Mouse (Mus musculus) urinary bladder, postnatal 25 days (tissue): Measurements from ENCODE around the gene Zfp592.
"Not testable (repeated sequence)": the region's sequence is repeated elsewhere in the genome, so short reads cannot be mapped to it uniquely, and the experiment has no call there.

Experiments
- DNase-seq: peaks from one replicate; pipeline ENCODE4 v3.0.0; 2022; ENCODE audit warnings: low spot score

Zfp592 gene

DNA sequence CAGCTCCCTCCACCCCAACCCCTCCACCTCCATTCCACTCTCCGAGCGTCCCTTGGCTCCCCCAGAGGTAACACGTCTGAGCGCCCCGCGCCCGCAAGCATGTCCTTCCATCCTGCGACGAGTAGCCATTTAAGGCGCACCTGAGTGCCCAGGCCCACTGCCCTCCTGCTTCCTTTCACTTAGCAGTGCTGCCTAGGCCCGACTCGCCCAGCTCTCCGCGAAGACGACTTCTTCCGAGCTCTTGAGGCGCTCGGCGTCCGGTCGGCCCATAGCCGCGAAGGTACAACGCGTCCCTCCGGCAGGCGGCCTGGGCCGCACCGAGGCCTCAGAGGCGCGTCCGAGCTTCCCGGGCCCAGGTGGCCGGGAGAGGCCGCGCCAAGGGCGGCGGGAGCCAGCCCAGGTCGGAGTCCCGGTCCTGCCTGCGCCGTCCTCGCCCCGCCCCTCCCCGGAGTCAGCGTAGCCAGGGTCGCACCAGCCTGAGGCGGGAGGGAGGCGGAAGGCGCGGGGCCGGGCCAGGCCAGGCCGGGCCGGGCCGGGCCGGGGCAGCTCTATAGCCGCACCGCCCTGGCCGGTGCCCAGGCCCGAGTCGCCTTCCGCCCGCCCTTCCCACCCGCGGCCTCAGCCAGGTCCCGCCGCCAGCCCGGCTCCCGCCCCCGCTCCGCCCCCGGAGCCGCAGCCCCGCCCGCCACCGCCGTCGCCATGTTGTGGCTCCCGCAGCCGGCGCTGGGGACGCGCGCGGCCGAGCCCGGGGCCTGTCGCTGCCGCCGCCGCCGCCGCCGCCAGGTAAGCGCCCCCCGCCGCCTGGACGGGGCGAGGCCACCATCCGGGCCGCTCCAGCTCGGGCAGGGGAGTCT is at the start of gene Zfp592:
Zfp592 (plus strand) TSS at position 702 of the 854 bp plus-strand sequence.
- DNase-seq = peak; percentile 82

DNA sequence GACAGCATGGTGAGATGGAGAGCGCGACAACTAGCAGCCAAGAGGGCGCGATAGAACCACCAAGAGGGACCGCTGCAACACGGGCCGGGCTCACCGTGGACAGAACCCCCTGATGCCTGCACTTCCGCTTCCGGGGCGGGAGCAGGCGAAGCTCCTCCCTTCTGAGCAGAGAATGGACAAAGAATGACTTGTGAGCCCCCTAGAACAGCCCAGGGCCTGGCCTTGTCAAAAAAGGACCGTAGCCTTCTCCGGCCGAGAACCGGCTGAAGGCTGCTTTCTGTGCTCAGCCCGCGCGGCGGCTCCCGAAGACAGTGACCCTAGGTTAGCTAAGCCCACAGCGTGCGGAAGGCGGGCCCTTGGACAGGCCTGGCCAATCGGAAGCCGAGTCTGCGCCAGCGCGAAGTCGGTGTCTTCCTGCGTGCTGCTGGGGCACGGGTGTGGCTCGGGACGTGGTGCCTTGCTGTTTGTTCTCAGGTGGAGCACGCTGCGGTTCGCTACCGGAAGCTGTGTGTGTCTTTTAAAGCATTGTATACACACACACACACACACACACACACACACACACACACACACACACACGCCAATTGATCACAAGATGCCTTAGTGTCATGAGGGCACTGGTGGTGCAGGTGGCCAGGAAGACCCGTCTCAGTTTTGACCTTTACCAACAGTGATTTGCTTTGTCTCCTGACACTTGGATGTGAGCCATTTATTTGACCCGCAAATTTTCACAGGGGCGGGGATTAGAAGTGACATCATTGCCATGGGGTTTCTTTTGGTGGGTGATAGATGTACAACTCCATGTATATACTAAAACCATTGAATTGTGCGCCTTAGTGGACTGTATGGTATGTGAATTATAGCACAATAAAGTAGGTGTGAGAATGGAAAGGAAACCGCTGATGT is 45.8 kb upstream of the Zfp592 start, which contains the start of gene Sec11a:
Sec11a (minus strand) TSS at position 336 of the 906 bp plus-strand sequence.
- DNase-seq = peak; percentile 91

DNA sequence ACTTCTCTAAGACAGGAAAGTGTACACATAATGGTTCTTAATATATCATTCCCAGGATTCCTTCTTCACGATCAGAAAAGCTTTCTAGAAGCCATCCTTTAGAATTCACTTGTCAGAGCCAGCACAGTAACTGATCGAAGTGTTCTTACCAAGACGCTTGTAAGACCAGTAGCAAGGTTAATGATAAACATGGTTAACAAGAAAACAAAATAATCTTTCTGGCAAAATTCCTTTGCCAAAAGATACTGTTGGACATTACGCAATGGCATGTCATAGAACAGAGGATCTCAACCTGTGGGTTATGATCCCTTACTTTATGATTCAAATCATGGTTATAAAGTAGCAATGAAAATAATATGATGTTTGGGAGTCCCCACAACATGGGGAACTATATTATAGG is 42.0 kb upstream of the Zfp592 start:
- DNase-seq = no peak

DNA sequence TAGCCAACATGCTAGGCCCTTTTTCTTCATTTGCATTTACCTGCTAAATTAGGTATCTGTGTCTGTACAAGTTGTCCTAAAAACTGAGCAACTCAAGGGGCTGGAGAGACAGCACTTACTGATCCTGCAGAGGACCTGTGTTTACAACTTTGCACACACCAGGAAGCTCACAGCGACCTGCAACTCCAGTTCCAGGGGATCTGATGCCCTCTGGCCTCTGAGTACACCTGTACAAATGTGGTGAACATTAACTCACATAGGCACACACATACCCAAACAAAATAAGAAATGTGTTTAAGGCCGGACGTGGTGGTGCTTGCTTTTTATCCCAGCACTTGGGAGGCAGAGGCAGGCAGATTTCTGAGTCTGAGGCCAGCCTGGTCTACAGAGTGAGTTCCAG is 41.3 kb upstream of the Zfp592 start:
- DNase-seq = no peak

DNA sequence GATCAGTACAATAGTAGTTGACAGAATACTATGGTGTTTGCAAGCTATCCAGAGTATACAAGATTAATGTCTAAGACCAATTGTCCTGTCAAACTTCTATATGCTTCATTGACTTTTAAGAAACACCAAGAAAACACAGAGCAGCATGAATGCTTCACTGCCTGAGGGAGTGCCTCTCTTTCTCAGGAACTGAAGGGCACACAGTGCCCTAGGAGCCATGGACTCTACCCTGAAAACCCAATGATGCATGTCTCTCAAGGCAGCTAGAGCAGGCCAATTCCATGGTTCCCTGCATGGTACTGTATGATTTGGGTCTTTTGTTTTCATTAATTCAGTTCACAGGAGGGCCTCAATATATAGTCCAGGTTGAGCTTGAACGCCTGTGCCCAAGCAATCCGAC is 39.2 kb upstream of the Zfp592 start:
- DNase-seq = no peak

DNA sequence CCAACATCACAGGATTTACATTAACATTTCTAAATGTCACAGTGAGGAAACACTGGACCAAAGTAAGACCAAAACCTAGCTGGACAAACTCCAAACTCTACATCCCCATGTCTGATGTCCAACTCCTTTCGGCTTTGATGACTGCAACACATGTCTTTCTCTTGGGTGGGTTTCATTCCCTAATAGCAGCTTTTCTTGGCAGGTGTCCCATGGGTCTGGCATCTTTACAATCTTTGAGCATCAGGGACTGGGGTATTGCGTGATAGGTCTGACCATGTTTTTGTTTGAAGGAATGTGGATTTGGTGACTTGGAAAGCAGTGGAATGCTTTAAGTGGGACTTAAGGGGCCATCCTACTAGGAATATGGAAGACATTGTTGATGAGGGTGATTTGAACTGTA is 36.6 kb upstream of the Zfp592 start:
- DNase-seq = no peak

DNA sequence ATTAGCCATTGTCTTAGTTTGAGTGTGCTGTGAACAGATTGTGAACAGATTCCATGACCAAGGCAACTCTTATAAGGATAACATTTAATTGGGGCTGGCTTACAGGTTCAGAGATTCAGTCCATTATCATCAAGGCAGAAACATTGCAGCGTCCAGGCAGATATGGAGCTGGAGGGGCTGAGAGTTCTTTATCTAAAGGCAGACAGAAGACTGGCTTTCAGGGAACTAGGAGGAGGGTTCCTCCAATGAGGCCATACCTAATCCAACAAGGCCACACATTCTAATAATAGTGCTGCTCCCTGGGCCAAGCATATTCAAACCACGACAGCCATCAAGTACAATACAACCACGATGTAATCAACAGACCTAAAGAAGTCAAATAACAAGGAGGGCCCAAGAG is 34.5 kb upstream of the Zfp592 start:
- no peak for DNase-seq

DNA sequence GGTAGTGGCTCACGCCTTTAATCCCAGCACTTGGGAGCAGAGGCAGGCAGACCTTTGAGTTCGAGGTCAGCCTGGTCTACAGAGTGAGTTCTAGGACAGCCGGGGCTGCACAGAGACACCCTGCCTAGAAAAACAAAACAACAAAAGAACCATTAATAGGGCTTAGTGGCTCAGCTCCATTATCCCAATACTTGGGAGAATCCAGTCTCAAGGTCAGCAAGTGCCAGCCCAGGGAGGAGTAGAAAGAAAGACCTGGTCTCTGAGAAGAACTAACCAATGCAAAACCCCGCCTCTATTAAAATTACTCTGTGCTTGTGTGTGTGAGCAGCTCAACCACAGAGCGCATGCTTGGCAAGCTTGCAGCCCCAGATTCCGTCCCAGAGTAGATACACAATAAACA is 30.7 kb upstream of the Zfp592 start:
- no peak for DNase-seq

DNA sequence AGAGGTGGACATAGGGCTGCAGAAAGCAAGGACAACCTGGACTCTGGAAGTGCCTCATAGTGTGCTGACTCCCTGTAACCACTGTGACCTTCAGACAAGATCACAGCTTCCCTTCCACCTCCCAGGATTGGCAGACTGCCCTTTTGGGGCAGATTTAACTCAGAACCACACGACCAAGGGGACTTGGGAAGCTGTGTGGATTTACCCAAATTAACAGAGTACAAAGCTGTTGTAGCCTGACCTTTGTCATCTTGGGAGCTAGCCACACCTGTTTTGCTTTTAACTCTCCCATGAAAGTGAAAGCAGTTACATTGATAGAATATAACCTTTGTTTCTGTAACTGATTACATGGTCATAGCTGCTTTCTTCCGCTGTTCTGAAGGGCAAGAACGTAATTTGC is 22.6 kb upstream of the Zfp592 start:
- no peak for DNase-seq

DNA sequence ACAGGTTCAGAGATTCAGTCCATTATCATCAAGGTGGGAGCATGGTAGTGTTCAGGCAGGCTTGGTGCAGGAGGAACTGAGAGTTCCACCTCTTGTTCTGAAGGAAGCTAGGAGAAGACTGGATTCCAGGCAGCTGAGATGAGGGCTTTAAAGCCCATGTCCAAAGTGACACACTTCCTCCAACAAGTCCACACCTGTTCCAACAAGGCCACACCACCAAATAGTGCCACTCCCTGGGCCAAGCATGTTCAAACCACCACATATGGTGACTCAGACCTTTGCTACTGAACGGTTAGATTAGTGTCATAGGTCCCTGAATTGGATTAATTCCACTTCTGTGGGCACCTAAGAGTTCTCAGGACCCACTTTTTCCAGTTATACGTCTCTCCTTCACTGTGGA is 22.1 kb upstream of the Zfp592 start:
- no peak for DNase-seq

DNA sequence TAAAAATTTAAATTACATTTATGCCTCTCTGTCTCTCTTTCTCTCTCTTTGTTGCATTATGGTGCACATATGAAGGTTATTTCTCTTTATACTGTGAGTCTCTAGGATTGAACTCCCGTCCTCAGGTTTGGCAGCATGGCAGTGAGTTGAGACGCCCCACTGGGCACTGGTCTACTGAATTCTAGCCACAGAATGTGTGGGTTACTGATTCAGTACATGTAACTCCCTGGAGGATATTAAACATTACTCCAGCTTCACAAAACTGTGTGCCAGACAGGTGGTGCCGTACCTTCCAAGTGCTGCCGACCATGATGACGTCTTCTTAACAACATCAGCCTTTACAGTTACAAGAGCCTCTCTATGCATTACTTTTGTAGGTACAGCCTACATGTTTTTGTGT is 21.4 kb upstream of the Zfp592 start:
- no peak for DNase-seq

DNA sequence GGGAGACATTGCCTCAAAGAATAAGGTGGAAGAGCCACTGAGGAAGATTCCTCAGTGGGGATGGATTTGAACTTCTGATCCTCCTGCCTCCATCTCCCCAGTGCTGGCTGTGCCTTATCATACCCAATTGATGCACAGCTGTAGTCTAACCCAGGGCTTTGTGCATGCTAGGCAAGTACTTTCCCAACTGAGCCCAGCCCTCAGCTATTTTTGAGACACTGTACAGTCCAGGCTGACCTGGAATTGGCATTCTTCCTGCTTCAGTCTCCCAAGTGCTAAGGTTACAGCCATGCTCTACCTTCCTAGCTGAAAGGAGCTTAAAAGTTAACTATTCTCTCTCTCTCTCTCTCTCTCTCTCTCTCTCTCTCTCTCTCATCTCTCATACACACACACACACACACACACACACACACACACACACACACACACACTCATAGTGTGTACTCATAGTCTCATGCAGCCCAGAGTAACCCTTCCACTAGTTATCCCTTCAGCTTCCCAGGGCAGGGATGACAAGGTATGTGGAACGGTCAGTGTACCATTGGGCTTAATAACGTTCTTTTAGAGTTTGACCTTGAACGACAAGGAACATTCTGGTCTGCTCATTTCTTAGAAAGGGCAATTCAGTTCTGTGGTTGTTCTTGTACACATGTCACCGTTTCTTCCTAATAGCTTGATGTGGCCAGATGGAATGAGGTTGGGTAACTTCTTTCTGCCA is 20.4 kb upstream of the Zfp592 start:
- not testable (repeated sequence) for DNase-seq

DNA sequence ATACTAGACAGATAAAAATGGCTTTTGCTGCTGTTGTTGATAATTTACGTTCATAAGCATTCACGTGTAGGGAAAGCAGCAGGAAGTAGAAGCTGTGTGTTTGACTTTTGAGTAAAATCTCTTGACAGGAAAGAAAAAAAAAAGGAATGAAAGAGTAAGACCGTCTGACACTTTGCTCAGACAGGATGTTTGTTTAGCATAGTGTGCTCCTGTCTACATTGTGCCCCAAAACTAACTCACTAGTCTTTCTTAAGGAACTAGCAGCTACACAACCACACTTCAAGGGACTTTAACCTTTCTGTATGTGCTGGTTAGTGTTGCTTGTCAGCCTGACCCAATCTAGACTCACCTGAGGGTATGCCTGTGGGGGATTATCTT is 19.9 kb upstream of the Zfp592 start:
- not testable (repeated sequence) for DNase-seq

DNA sequence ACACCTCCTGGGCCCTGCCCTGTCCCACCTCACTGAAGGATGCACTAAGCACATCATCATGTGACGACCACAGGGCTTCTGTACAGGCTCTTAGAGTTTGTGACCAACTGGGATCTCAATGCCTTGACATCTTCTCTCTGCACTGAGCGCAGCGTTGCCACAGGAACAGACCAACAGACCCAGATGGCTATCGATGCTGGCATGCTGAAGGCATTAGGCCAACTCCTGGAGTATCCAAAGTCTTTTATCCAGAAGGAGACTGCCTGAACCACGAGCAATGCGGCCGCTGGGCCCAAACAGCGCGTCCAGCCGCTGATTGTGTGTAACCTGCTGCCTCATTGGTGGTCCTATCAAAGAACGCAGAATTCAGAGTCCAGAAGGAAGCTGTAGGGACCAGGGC is 12.9 kb upstream of the Zfp592 start:
- DNase-seq = no peak

DNA sequence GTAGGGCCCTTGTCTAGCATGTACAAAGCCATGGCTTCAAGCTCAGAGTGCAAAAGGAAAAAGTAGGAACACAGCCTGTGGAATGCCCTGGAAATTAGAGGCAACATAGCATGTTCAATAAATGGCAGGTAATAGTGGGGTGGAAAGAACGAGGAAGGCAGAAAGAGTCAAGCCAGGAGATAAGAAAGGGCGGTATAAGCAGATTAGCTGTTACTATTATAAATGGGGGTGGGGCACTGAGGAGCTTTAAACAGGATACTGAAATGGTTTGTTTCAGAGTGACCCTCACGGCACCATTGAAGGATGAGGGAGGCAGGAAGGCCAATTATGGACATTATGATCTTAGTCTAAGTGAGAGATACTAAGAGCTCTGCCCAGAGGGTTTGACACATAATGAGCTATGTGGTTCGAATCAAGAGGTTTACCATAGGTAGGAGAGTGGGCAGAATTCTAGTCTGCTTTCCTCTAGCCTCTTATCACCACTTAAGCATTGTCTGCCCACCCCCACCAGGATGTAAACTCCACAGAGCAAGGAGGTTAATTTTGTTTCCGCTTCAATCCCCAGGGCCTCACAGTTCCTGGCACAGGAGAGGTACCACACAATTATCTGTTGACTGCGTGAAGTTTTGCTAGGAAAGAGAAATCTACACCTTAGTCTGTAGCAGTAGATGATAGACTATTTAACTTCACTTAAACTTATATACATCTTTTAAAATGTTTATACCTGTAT is 6.9 kb upstream of the Zfp592 start:
- no peak for DNase-seq

DNA sequence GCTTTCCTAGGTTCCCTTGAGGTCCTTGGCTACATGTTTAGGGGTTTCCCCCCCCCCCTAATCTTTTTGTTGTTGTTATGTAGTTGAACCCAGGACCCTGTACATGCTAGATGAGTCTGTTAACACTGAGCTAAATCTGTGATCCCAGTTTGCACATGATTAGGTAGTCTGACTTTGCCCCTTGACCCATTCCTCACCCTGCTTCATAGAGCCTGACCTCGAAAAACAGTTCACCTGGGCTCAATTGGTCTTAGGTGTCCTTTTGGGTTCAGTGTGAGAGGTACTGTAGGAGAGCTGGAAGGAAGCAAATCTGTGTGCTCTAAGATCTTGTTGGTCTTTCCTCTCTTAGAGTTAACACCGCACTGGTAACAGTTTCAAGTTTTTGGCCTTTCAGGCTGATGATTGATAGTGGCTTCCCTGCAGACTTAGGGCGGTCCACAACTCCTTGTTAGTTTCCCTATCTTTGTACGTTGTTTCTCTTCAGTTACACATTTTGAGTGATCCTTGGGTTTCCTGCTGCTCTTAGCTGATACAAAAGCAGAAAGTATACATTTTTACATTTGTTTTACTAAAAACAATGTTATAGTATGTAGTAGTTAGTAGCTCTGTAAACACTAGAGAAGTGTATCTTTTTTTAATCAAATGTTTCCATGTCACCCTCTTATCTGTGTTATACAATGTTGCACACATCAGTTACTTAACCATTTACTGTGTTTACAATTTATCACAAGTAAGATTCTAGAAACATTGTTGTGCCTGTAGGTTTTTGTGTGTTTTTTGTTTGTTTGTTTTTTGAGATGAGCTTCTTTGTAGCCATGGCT is 5.5 kb upstream of the Zfp592 start:
- DNase-seq = no peak

DNA sequence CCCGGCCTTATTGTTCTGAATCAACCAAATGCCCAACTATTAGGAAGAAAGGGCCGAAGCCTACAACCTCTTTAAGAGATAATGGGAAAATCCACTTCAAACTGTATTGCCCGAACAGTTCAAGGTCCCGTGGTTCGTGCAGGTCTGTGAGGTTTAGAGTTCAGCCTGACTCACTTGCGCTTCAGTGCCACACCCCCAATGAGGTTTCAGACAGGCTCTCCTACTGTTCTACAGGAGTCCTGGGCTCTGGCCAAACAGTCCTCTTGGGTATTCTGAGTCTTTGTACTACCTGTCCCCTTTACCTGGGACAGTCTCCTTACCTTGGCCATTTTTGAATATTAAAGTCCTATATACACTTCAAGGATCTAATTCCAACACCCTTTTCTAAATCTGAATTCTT is 3.2 kb upstream of the Zfp592 start:
- no peak for DNase-seq

DNA sequence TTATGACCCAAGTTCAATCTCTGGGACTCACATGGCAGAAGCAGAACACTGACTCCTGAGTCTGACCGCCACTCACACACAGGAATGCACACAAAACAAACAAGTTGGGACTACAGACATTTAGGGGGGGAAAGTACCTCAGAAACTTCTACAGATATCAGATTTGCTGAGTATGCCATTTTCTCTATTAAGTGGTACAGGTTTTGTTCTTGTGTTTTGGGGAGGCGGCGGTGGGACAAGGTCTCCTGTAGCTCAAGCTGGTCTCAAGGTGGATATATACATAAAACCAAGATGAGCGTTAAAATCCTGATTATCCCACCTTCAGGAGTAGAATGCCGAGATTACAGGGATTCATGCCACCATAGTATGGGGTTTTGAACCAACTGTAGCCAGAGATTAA is 1.9 kb upstream of the Zfp592 start:
- no peak for DNase-seq

DNA sequence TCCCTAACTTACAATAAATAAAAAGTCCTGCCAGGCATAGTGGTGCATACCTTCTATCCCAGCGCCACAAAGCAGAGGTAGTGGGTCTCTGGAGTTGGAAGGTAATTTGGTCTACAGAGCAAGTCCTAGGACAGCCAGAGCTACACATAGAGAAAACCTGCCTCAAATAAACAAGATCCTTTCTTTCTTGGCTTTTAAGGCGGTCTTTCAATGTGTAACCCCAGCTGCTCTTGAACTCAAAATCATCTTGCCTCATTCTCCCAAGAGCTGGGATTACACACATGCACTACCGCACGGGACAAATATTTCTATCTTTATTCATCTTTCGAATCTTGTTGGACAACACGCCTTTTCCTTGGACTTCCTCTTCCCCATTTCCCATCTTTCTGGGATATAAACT is 1.4 kb upstream of the Zfp592 start:
- no peak for DNase-seq

DNA sequence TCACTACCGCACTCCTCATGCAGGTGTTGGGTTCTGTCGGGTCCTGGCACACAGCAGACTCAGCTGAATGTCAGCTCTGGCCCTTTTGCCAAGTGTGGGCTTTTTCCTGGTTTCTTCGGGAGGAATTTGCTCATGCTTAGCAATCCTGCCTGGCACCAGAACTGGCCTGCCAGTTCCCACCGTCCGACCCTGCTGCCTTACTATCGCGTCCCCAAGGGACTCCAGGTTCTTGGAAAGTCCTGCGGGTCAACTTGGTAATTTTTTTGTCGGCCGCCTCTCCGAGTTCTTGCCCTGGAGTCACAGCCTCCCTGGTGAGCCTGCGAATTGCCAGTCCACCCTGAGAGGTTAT is 876 bp upstream of the Zfp592 start:
- DNase-seq = no peak
